Mouse (Mus musculus) forebrain, embryonic 13.5 days (tissue): ENCODE measurements around the gene Hsf2bp. TPM values are rescaled to one million over a fixed set of nuclear protein-coding genes. Genes with fewer than 3 reads are reported as not detected.

Experiments used
- ATAC-seq: fragments of 200-750 bp; cut with Nextera tagmentation; 2 replicates; pipeline ENCODE4 v1.8.0; 2017
- H3K27ac ChIP-seq: fragments of 300-500 bp; sonication (generic); 2 replicates; pipeline ENCODE4 v1.5.1; 2015; ENCODE audit warnings: inconsistent platforms, mild to moderate bottlenecking, moderate library complexity
- H3K27me3 ChIP-seq: fragments of 300-500 bp; sonication (generic); 2 replicates; pipeline ENCODE4 v1.6.1; 2015; ENCODE audit warnings: mild to moderate bottlenecking, inconsistent platforms
- H3K36me3 ChIP-seq: fragments of 300-500 bp; sonication (generic); 2 replicates; pipeline ENCODE4 v1.6.1; 2015; ENCODE audit warnings: mild to moderate bottlenecking, inconsistent platforms; ENCODE audit not compliant: poor library complexity, severe bottlenecking
- H3K4me1 ChIP-seq: fragments of 300-500 bp; sonication (generic); 2 replicates; pipeline ENCODE4 v1.6.1; 2015; ENCODE audit warnings: inconsistent platforms
- H3K4me2 ChIP-seq: fragments of 300-500 bp; sonication (generic); 2 replicates; pipeline ENCODE4 v1.6.1; 2015; ENCODE audit warnings: inconsistent platforms, mild to moderate bottlenecking, moderate library complexity
- H3K4me3 ChIP-seq: fragments of 300-500 bp; sonication (generic); 2 replicates; pipeline ENCODE4 v1.5.1; 2015; ENCODE audit warnings: mild to moderate bottlenecking, inconsistent platforms
- H3K9ac ChIP-seq: fragments of 300-500 bp; sonication (generic); 2 replicates; pipeline ENCODE4 v1.6.1; 2015; ENCODE audit warnings: mild to moderate bottlenecking, inconsistent platforms
- H3K9me3 ChIP-seq: fragments of 300-500 bp; sonication (generic); replicated peaks from 2 replicates; pipeline ENCODE4 v1.6.1; 2016; ENCODE audit warnings: inconsistent platforms
- WGBS: fragments of 180-500 bp; shearing (Covaris S2); methylation state at CpG from one replicate; pipeline ENCODE4 v1.1.7; 2015; 5-methylcytosine and 5-hydroxymethylcytosine counted together
- polyA plus RNA-seq: library from polyadenylated mRNA; unstranded; fragments of >200 nt; fragmentation: Nextera tagmentation; extraction: Ambion mirVana; gene quantifications from 2 replicates; pipeline ENCODE4 v1.2.1, GENCODE M21; 2015

Hsf2bp gene
- polyA plus RNA-seq, 1 experiment from 2014 or later = 0.43 TPM

- no peak for ATAC-seq
- H3K27me3 ChIP-seq = no peaks in the 10 kb centered on the region
- H3K4me2 ChIP-seq = no peak overlapping the region
- no peaks in the 10 kb centered on the region for H3K36me3 ChIP-seq
- H3K9me3 ChIP-seq = no peaks in the 10 kb centered on the region
- 87% methylated on average over 10 of the region's 10 CpGs for WGBS
- H3K4me3 ChIP-seq = no peak overlapping the region
- no peak overlapping the region for H3K9ac ChIP-seq
- no peak overlapping the region for H3K27ac ChIP-seq
- no peaks in the 10 kb centered on the region; the same call in 1 of the 2 replicates for H3K4me1 ChIP-seq
Observed at GRCm38 (mm10) chr17:31943881-31944539, 92.1 kb downstream of the Hsf2bp start.

GRCm38 (mm10) chr17:31941616-31942015, 94.5 kb downstream of the Hsf2bp start:
- Histone ChIP-seq H3K27ac (no peak overlapping the region), H3K27me3 (no peaks in the 10 kb centered on the region), H3K36me3 (no peaks in the 10 kb centered on the region), H3K4me1 (no peaks in the 10 kb centered on the region; the same call in 1 of the 2 replicates), H3K9me3 (no peaks in the 10 kb centered on the region), H3K4me2 (no peak overlapping the region), H3K4me3 (no peak overlapping the region), H3K9ac (no peak overlapping the region)
- no peak for ATAC-seq
- 33% methylated on average over 4 of the region's 4 CpGs for WGBS

- Histone ChIP-seq H3K27me3 (no peaks in the 10 kb centered on the region), H3K4me2 (no peak overlapping the region), H3K9me3 (no peaks in the 10 kb centered on the region), H3K27ac (no peak overlapping the region), H3K4me3 (no peak overlapping the region), H3K4me1 (no peaks in the 10 kb centered on the region; the same call in 1 of the 2 replicates), H3K36me3 (no peaks in the 10 kb centered on the region), H3K9ac (no peak overlapping the region)
- 73% methylated on average over 4 of the region's 4 CpGs for WGBS
- no peak for ATAC-seq
Observed at GRCm38 (mm10) chr17:31940607-31941006, 95.5 kb downstream of the Hsf2bp start.

- no peak for ATAC-seq
- no peak overlapping the region for H3K4me2 ChIP-seq
- no peaks in the 10 kb centered on the region for H3K9me3 ChIP-seq
- no peaks in the 10 kb centered on the region for H3K27me3 ChIP-seq
- no peak overlapping the region for H3K27ac ChIP-seq
- no peak overlapping the region for H3K9ac ChIP-seq
- H3K4me1 ChIP-seq = no peaks in the 10 kb centered on the region; the same call in 1 of the 2 replicates
- H3K4me3 ChIP-seq = no peak overlapping the region
- H3K36me3 ChIP-seq = no peaks in the 10 kb centered on the region
- WGBS = 89% methylated on average over 16 of the region's 16 CpGs
Observed at GRCm38 (mm10) chr17:31939292-31940060, 96.7 kb downstream of the Hsf2bp start.

- Histone ChIP-seq H3K36me3 (no peaks in the 10 kb centered on the region), H3K4me3 (no peak overlapping the region), H3K4me1 (no peaks in the 10 kb centered on the region; the same call in 1 of the 2 replicates), H3K9ac (no peak overlapping the region), H3K27ac (no peak overlapping the region), H3K9me3 (no peaks in the 10 kb centered on the region), H3K4me2 (no peak overlapping the region), H3K27me3 (no peaks in the 10 kb centered on the region)
- WGBS = 88% methylated on average over 12 of the region's 12 CpGs
- no peak for ATAC-seq
Observed at GRCm38 (mm10) chr17:31938539-31939260, 97.4 kb downstream of the Hsf2bp start.

- no peak overlapping the region for H3K4me3 ChIP-seq
- H3K4me2 ChIP-seq = no peak overlapping the region
- 56% methylated on average over 3 of the region's 3 CpGs for WGBS
- no peaks in the 10 kb centered on the region for H3K36me3 ChIP-seq
- no peak overlapping the region for H3K27ac ChIP-seq
- H3K4me1 ChIP-seq = peaks cover under 1% of the 10 kb centered on the region; the same call in 1 of the 2 replicates
- no peaks in the 10 kb centered on the region for H3K9me3 ChIP-seq
- H3K27me3 ChIP-seq = no peaks in the 10 kb centered on the region
- no peak overlapping the region for H3K9ac ChIP-seq
- ATAC-seq = no peak
Observed at GRCm38 (mm10) chr17:31937141-31937554, 99.0 kb downstream of the Hsf2bp start.

- H3K4me2 ChIP-seq = no peak overlapping the region
- no peak for ATAC-seq
- H3K4me1 ChIP-seq = peaks cover 9% of the 10 kb centered on the region; the same call in 1 of the 2 replicates
- no peak overlapping the region for H3K4me3 ChIP-seq
- no peaks in the 10 kb centered on the region for H3K27me3 ChIP-seq
- no peaks in the 10 kb centered on the region for H3K9me3 ChIP-seq
- H3K36me3 ChIP-seq = no peaks in the 10 kb centered on the region
- WGBS = 65% methylated on average over 3 of the region's 3 CpGs
- H3K9ac ChIP-seq = no peak overlapping the region
- H3K27ac ChIP-seq = no peak overlapping the region
Observed at GRCm38 (mm10) chr17:31935841-31936240, 100.3 kb downstream of the Hsf2bp start.

- Histone ChIP-seq H3K4me2 (no peak overlapping the region), H3K4me3 (no peak overlapping the region), H3K27me3 (no peaks in the 10 kb centered on the region), H3K27ac (no peak overlapping the region), H3K9ac (no peak overlapping the region), H3K4me1 (peaks cover 9% of the 10 kb centered on the region; the same call in 1 of the 2 replicates), H3K36me3 (no peaks in the 10 kb centered on the region), H3K9me3 (no peaks in the 10 kb centered on the region)
- WGBS = 74% methylated on average over 6 of the region's 6 CpGs
- no peak for ATAC-seq
Observed at GRCm38 (mm10) chr17:31935091-31935830, 100.9 kb downstream of the Hsf2bp start.

- ATAC-seq = no peak
- WGBS = 50% methylated on average over 1 of the region's 1 CpGs
- H3K9ac ChIP-seq = no peak overlapping the region
- H3K9me3 ChIP-seq = no peaks in the 10 kb centered on the region
- no peak overlapping the region for H3K4me2 ChIP-seq
- H3K36me3 ChIP-seq = no peaks in the 10 kb centered on the region
- peaks cover 9% of the 10 kb centered on the region; the same call in 1 of the 2 replicates for H3K4me1 ChIP-seq
- H3K27me3 ChIP-seq = no peaks in the 10 kb centered on the region
- no peak overlapping the region for H3K4me3 ChIP-seq
- no peak overlapping the region for H3K27ac ChIP-seq
Observed at GRCm38 (mm10) chr17:31933956-31934355, 102.2 kb downstream of the Hsf2bp start.

- H3K4me1 ChIP-seq = peaks cover 9% of the 10 kb centered on the region; the same call in 1 of the 2 replicates
- no peak overlapping the region for H3K9ac ChIP-seq
- H3K27ac ChIP-seq = no peak overlapping the region
- no peaks in the 10 kb centered on the region for H3K27me3 ChIP-seq
- H3K4me3 ChIP-seq = no peak overlapping the region
- no peak overlapping the region for H3K4me2 ChIP-seq
- H3K36me3 ChIP-seq = no peaks in the 10 kb centered on the region
- no peak for ATAC-seq
- 38% methylated on average over 7 of the region's 7 CpGs for WGBS
- no peaks in the 10 kb centered on the region for H3K9me3 ChIP-seq
Observed at GRCm38 (mm10) chr17:31931499-31931898, 104.7 kb downstream of the Hsf2bp start.

GRCm38 (mm10) chr17:31929844-31930715, 106.1 kb downstream of the Hsf2bp start:
- Histone ChIP-seq H3K4me3 (no peak overlapping the region), H3K27me3 (no peaks in the 10 kb centered on the region), H3K27ac (no peak overlapping the region), H3K9me3 (no peaks in the 10 kb centered on the region), H3K4me2 (no peak overlapping the region), H3K9ac (no peak overlapping the region), H3K4me1 (peaks cover 9% of the 10 kb centered on the region; the same call in 1 of the 2 replicates), H3K36me3 (no peaks in the 10 kb centered on the region)
- no peak for ATAC-seq
- 57% methylated on average over 13 of the region's 13 CpGs for WGBS
